8 mouse cellular contexts compared by ENCODE assay signal in genomic region chr2:37842719-37843118, GRCm38 (mm10).
DNase-seq lines count a peak whose midpoint lies in the region; ATAC-seq lines count a peak whose summit lies in the region.

No protein-coding gene starts in this region.

- no peaks in the 10 kb centered on the region for H3K9me3 ChIP-seq in heart, embryonic 12.5 days (replicated peaks)
- no peaks in the 10 kb centered on the region for H3K9me3 ChIP-seq in midbrain, embryonic 10.5 days (replicated peaks)

- H3K27me3 ChIP-seq in heart, embryonic 12.5 days (replicated peaks) = no peaks in the 10 kb centered on the region
- peaks cover 15% of the 10 kb centered on the region for H3K27me3 ChIP-seq in midbrain, embryonic 10.5 days (ENCODE audit: low read depth, poor library complexity, severe bottlenecking)

- peaks cover 10% of the 10 kb centered on the region; the same call in 1 of the 2 replicates for H3K36me3 ChIP-seq in heart, embryonic 12.5 days
- no peaks in the 10 kb centered on the region for H3K36me3 ChIP-seq in midbrain, embryonic 10.5 days

- peaks cover 15% of the 10 kb centered on the region for H3K4me1 ChIP-seq in heart, embryonic 12.5 days (replicated peaks)
- H3K4me1 ChIP-seq in midbrain, embryonic 10.5 days = peaks cover 39% of the 10 kb centered on the region

- no peak overlapping the region for H3K4me3 ChIP-seq in heart, embryonic 12.5 days
- 0 out of 2 replicates have a peak overlapping the region, but pooled peaks have one; percentile 10 for H3K4me3 ChIP-seq in midbrain, embryonic 10.5 days

- 0 out of 2 replicates have a peak overlapping the region, but pooled peaks have one; percentile 3 for H3K9ac ChIP-seq in heart, embryonic 12.5 days

- no peak for DNase-seq in heart, adult 18-20 months
- DNase-seq in NIH3T3 (ENCODE audit: low read depth) = peak; percentile 13
- peak; percentile 57 for DNase-seq in forelimb bud, embryonic 11.5 days (ENCODE audit: low read depth, low spot score)
- peak; percentile 31 for DNase-seq in midbrain, embryonic 10.5 days (ENCODE audit: low spot score)
- no peak for DNase-seq in urinary bladder, postnatal 25 days (ENCODE audit: low spot score)
- no peak for DNase-seq in cerebellum, adult 18-20 months
- DNase-seq in kidney, adult 11 months = no peak

- 23% methylated on average over 4 of the region's 4 CpGs for WGBS in heart, embryonic 12.5 days
- 33% methylated on average over 4 of the region's 4 CpGs for WGBS in midbrain, embryonic 10.5 days

- ATAC-seq in heart, embryonic 12.5 days (ENCODE audit: insufficient number of reproducible peaks, low FRiP score) = peak; percentile 42; the same call in 1 of the 2 replicates

- H3K4me2 ChIP-seq in heart, embryonic 12.5 days = no peak overlapping the region

- H3K27ac ChIP-seq in heart, embryonic 12.5 days (ENCODE audit: poor library complexity, severe bottlenecking) = 0 out of 2 replicates have a peak overlapping the region, but pooled peaks have one; percentile 0
- peak overlapping the region; percentile 79 for H3K27ac ChIP-seq in midbrain, embryonic 10.5 days (replicated peaks)

Comparison
In these comparisons a context has a peak if more than half of its experiments do, and no peak if none do; other contexts are left out.
1. DNase-seq: peak in NIH3T3 (single experiment), forelimb bud, embryonic 11.5 days (single experiment) and midbrain, embryonic 10.5 days (single experiment); none in heart, adult 18-20 months (0 of 2), urinary bladder, postnatal 25 days (single experiment), cerebellum, adult 18-20 months (0 of 2) and kidney, adult 11 months (single experiment).